Mouse (Mus musculus) hindbrain, embryonic 11.5 days (tissue): Measurements from ENCODE around the gene Phf12. TPM values are rescaled to one million over a fixed set of nuclear protein-coding genes. Genes with fewer than 3 reads are reported as not detected.

Experiments used
- ATAC-seq: fragments of 200-750 bp; cut with Nextera tagmentation; 2 replicates; pipeline ENCODE4 v1.8.0; 2017; ENCODE audit warnings: mild to moderate bottlenecking, moderate TSS enrichment, moderate library complexity; ENCODE audit not compliant: low FRiP score
- DNase-seq: peaks from one replicate; pipeline ENCODE4 v3.0.0-alpha.2; 2015; ENCODE audit warnings: low spot score
- H3K27ac ChIP-seq: fragments of 300-500 bp; sonication (generic); 2 replicates; pipeline ENCODE4 v1.5.1; 2014; ENCODE audit warnings: mild to moderate bottlenecking, low read depth, low read length
- H3K27me3 ChIP-seq: fragments of 300-500 bp; sonication (generic); 2 replicates; pipeline ENCODE4 v1.6.1; 2014; ENCODE audit warnings: mild to moderate bottlenecking, low read length, moderate library complexity, mixed read lengths; ENCODE audit not compliant: control insufficient read depth, insufficient read depth
- H3K36me3 ChIP-seq: fragments of 300-500 bp; sonication (generic); 2 replicates; pipeline ENCODE4 v1.6.1; 2014; ENCODE audit warnings: mild to moderate bottlenecking, low read length, moderate library complexity, mixed read lengths; ENCODE audit not compliant: control insufficient read depth, insufficient read depth
- H3K4me1 ChIP-seq: fragments of 300-500 bp; sonication (generic); replicated peaks from 2 replicates; pipeline ENCODE4 v1.6.1; 2014; ENCODE audit warnings: low read length, mixed read lengths; ENCODE audit not compliant: control insufficient read depth, insufficient read depth
- H3K4me2 ChIP-seq: fragments of 300-500 bp; sonication (generic); replicated peaks from 2 replicates; pipeline ENCODE4 v1.6.1; 2014; ENCODE audit warnings: mild to moderate bottlenecking, low read depth, low read length
- H3K4me3 ChIP-seq: fragments of 300-500 bp; sonication (generic); 2 replicates; pipeline ENCODE4 v1.5.1; 2014; ENCODE audit warnings: low read depth, low read length
- H3K9ac ChIP-seq: fragments of 300-500 bp; sonication (generic); 2 replicates; pipeline ENCODE4 v1.6.1; 2014; ENCODE audit warnings: low read depth, low read length
- H3K9me3 ChIP-seq: fragments of 300-500 bp; sonication (generic); 2 replicates; pipeline ENCODE4 v1.6.1; 2016; ENCODE audit warnings: low read length; ENCODE audit not compliant: control insufficient read depth
- WGBS: fragments of 180-500 bp; shearing (Covaris S2); extraction: QIAGEN DNeasy Blood & Tissue Kit; methylation state at CpG from one replicate; pipeline ENCODE4 v1.1.7; 2014; 5-methylcytosine and 5-hydroxymethylcytosine counted together
- polyA plus RNA-seq: library from polyadenylated mRNA; unstranded; fragments of >200 nt; fragmentation: Nextera tagmentation; extraction: Ambion mirVana; gene quantifications from 2 replicates; pipeline ENCODE4 v1.2.1, GENCODE M21; 2014

Phf12 gene
- polyA plus RNA-seq, 1 experiment from 2014 or later = 20.2 TPM

DNA sequence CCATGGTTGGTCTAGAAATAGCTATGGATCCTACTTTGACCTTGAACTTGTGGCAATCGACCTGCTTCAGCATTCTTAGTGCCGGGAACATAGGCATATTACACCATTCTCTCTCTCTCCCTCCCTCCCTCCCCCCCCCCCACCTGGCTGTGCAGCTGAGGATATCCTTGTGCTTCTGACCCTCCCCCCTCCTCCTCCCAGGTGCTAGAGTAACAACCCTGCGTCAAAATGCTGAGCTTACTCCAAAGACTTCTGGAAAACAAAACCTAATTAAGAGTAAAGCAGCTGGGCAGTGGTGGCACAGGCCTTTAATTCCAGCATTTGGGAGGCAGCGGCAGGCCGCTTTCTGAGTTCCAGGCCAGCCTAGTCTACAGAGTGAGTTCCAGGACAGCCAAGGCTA lies 86.6 kb downstream of the Phf12 start:
- Histone ChIP-seq H3K4me2 (no peak overlapping the region), H3K4me1 (no peaks in the 10 kb centered on the region), H3K27ac (no peak overlapping the region), H3K36me3 (0 out of 2 replicates have a peak, but pooled peaks cover 5% of the 10 kb centered on the region), H3K27me3 (no peaks in the 10 kb centered on the region), H3K9ac (no peak overlapping the region), H3K9me3 (no peaks in the 10 kb centered on the region), H3K4me3 (no peak overlapping the region)
- no peak for ATAC-seq
- WGBS = 81% methylated on average over 5 of the region's 5 CpGs
- no peak for DNase-seq

DNA sequence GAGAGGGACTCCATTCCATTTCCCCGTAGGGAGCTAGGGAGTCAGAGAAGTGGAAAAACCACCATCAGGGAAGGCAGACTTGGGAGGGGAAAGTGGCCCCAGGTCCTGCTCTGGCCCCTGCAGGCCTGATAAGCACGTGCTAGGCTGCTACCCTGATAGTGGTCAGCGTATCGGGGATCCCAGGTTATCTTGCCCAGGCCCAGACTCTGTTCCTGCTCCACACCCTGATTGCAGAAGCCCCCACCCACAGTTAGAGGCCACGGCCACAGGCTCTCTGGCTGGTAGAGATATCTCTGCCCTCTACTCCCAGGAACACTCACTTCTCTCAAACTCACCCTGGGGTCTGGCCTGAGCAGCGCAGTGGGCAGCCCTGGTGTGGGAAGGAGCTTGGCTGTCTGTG lies 87.1 kb downstream of the Phf12 start:
- Histone ChIP-seq H3K4me2 (no peak overlapping the region), H3K9me3 (no peaks in the 10 kb centered on the region), H3K4me3 (no peak overlapping the region), H3K9ac (no peak overlapping the region), H3K27me3 (no peaks in the 10 kb centered on the region), H3K36me3 (0 out of 2 replicates have a peak, but pooled peaks cover 5% of the 10 kb centered on the region), H3K27ac (no peak overlapping the region), H3K4me1 (no peaks in the 10 kb centered on the region)
- DNase-seq (no peak), ATAC-seq (no peak)
- 87% methylated on average over 6 of the region's 6 CpGs for WGBS

DNA sequence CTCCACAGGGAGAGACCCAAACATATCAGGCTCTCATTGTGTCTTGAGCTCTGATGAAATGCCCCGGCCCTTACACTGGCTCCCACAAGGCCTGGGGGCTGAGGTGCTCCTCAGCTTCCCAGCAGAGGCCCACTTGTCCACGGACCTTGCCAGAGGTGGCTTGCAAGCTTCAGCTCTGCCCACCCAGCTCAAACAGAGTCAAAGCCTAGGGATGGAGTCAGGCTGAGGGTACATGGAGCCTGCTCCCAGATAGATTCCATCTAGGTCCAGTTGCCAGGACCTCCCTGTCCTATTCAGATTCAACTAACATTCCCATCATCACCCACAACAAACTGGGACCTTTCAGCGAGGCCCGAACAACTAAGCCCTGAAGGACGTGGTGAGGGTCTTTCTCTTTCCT lies 89.4 kb downstream of the Phf12 start:
- Histone ChIP-seq H3K4me2 (no peak overlapping the region), H3K9me3 (no peaks in the 10 kb centered on the region), H3K4me3 (no peak overlapping the region), H3K27me3 (no peaks in the 10 kb centered on the region), H3K9ac (no peak overlapping the region), H3K4me1 (no peaks in the 10 kb centered on the region), H3K36me3 (0 out of 2 replicates have a peak, but pooled peaks cover 5% of the 10 kb centered on the region), H3K27ac (no peak overlapping the region)
- no peak for ATAC-seq
- DNase-seq = no peak
- 81% methylated on average over 5 of the region's 5 CpGs for WGBS

DNA sequence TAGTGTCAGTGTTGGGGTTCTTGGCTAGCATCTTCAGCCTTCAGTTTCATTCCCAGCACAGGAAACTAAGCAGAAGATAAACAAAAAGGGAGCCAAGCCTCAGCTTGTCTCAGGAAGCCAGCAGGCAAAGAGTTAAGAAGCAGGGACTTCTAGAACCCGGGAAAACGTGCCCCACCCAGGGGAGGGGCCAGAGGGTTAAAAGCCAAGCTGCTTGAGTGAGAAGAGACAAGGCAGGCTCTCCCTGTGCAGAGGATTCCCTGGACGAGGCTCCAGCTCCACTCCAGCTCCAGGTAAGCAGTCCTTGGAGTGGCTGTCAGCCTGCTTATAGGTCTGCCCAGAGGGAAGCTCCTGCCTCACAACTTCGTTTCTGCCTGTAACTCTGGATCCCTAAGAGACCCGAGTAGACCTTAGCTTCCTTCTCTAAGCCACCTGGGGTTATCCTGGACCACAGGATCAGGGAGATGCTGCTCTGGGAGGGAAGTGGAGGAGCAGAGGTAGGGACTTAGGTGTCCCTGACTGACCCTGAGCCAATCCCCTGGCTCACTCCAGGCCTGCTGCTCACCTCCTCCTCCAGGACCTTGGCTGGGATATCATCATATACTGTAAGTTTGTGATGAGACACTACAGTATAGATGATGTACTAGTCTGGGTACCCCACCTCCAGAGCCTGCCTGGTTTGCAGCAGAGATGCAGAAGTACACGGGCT lies 90.0 kb downstream of the Phf12 start:
- 0 out of 2 replicates have a peak, but pooled peaks cover 5% of the 10 kb centered on the region for H3K36me3 ChIP-seq
- no peak overlapping the region; the same call in 1 of the 2 replicates for H3K27ac ChIP-seq
- ATAC-seq = no peak
- H3K4me2 ChIP-seq = no peak overlapping the region
- no peak overlapping the region for H3K4me3 ChIP-seq
- 40% methylated on average over 6 of the region's 6 CpGs for WGBS
- H3K27me3 ChIP-seq = no peaks in the 10 kb centered on the region
- no peaks in the 10 kb centered on the region for H3K9me3 ChIP-seq
- no peaks in the 10 kb centered on the region for H3K4me1 ChIP-seq
- no peak for DNase-seq
- H3K9ac ChIP-seq = no peak overlapping the region

DNA sequence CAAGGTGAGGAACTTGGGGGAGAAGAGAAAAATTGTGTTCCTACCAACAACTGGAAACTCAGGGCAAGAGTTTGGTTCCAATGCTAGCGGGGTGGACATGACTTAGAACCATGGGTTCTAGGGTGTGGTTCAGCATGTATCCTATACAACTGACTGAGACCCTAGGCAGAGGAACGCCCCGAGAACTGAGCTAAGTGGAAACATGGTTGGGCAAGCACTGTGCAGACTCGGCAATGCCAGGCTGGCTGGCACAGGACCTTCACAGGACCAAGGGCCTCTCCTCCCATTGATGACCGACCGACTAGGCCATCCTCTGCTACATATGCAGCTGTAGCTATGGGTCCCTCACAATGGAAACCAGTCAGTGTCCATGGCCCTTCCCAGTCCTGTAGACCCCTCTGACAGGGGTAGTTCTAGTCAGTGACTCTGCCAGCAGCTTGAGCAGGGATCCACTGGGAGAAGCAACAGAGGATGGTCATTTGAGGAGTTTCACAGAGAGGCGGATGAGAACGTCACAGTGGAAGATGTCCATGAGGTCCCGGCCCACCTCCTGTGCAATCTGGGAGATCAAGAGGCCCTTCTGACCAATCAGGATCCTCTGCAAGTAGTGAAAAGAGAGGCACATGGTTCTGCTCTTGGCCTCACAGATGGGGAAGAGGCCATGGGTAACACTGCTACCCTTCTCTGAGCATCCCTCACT lies 91.2 kb downstream of the Phf12 start:
- DNase-seq (no peak), ATAC-seq (no peak)
- Histone ChIP-seq H3K9me3 (no peaks in the 10 kb centered on the region), H3K4me3 (no peak overlapping the region), H3K9ac (no peak overlapping the region), H3K27me3 (no peaks in the 10 kb centered on the region), H3K4me1 (no peaks in the 10 kb centered on the region), H3K36me3 (0 out of 2 replicates have a peak, but pooled peaks cover 5% of the 10 kb centered on the region), H3K4me2 (no peak overlapping the region), H3K27ac (no peak overlapping the region)
- WGBS = 93% methylated on average over 9 of the region's 9 CpGs

DNA sequence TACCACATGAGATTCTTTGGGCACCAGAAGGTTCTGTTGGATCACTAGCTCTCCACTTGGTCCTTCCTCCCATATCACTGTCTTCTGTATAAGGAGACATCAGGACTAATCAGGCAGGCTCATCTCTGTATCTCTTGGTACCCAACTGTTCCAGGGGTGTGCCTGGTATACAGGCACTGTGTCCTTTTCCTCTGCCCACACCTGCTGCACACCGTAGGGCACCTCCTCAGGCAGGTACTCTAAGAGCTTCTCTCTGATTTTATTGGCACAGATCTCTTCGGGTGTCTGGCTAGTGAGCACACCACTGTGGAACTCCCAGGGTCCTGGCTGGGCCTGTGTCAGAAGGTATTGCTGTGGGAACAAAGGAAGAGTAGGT lies 91.7 kb downstream of the Phf12 start:
- no peak overlapping the region for H3K4me3 ChIP-seq
- no peaks in the 10 kb centered on the region for H3K4me1 ChIP-seq
- H3K27ac ChIP-seq = no peak overlapping the region
- WGBS = 91% methylated on average over 2 of the region's 2 CpGs
- ATAC-seq = no peak
- no peak overlapping the region for H3K4me2 ChIP-seq
- H3K36me3 ChIP-seq = 0 out of 2 replicates have a peak, but pooled peaks cover 5% of the 10 kb centered on the region
- no peak overlapping the region for H3K9ac ChIP-seq
- no peak for DNase-seq
- no peaks in the 10 kb centered on the region for H3K9me3 ChIP-seq
- H3K27me3 ChIP-seq = no peaks in the 10 kb centered on the region

DNA sequence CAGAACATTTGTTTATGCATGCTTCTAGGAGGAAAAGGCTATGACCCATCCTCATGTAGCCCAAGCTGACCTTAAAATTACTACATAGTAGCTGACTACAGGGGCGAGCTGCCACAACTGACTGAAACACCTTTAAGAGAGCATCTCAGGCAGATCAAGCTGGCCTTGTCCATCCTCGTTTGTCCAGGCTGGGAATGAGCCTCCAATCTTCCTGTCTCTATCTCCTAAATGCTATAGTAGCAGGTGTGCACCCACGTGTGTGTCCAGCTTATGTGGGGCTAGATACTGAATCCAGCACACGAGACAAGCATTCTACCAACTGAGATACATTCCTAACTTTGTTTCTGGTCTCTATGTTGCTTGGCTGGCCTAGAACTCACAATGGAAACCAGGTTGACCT lies 92.1 kb downstream of the Phf12 start:
- Histone ChIP-seq H3K4me1 (no peaks in the 10 kb centered on the region), H3K4me2 (no peak overlapping the region), H3K36me3 (0 out of 2 replicates have a peak, but pooled peaks cover 5% of the 10 kb centered on the region), H3K27ac (no peak overlapping the region), H3K27me3 (no peaks in the 10 kb centered on the region), H3K4me3 (no peak overlapping the region), H3K9ac (no peak overlapping the region), H3K9me3 (no peaks in the 10 kb centered on the region)
- no peak for ATAC-seq
- 90% methylated on average over 4 of the region's 4 CpGs for WGBS
- no peak for DNase-seq
